Mouse (Mus musculus) splenic B cell, adult 2 months (primary cell): ENCODE measurements around the gene Ptpn3.

ENCODE experiments used
- DNase-seq: peaks from one replicate; pipeline ENCODE4 v3.0.0-alpha.2; 2011; ENCODE audit warnings: low read depth, low spot score
- H3K27me3 ChIP-seq: 2 replicates; pipeline ENCODE4 v1.6.1; 2012; ENCODE audit warnings: mild to moderate bottlenecking, low read length, moderate library complexity, mixed read lengths; ENCODE audit not compliant: control insufficient read depth, poor library complexity, insufficient read depth, severe bottlenecking
- H3K36me3 ChIP-seq: 2 replicates; pipeline ENCODE4 v1.6.1; 2012; ENCODE audit warnings: mild to moderate bottlenecking, low read length, moderate library complexity, mixed read lengths; ENCODE audit not compliant: control insufficient read depth, poor library complexity, insufficient read depth, severe bottlenecking

Gene Ptpn3

GRCm38 (mm10) chr4:57262451-57262850 is 39.2 kb downstream of the Ptpn3 start:
- DNase-seq: no peak
- no peaks in the 10 kb centered on the region for H3K27me3 ChIP-seq

GRCm38 (mm10) chr4:57261813-57262212 is 39.8 kb downstream of the Ptpn3 start:
- Histone ChIP-seq H3K27me3 (no peaks in the 10 kb centered on the region), H3K36me3 (no peaks in the 10 kb centered on the region)
- DNase-seq: no peak

More at GRCm38 (mm10) chr4:57262451-57262850, 39.2 kb downstream of the Ptpn3 start:
- no peaks in the 10 kb centered on the region for H3K36me3 ChIP-seq

GRCm38 (mm10) chr4:57258159-57259035 is 43.2 kb downstream of the Ptpn3 start:
- Histone ChIP-seq H3K27me3 (no peaks in the 10 kb centered on the region), H3K36me3 (no peaks in the 10 kb centered on the region)
- DNase-seq: no peak

- no peak for DNase-seq
- no peaks in the 10 kb centered on the region for H3K36me3 ChIP-seq
Observed at GRCm38 (mm10) chr4:57257409-57257808, 44.2 kb downstream of the Ptpn3 start.

GRCm38 (mm10) chr4:57256761-57257160 is 44.9 kb downstream of the Ptpn3 start:
- H3K36me3 ChIP-seq: no peaks in the 10 kb centered on the region

More at GRCm38 (mm10) chr4:57257409-57257808, 44.2 kb downstream of the Ptpn3 start:
- H3K27me3 ChIP-seq: no peaks in the 10 kb centered on the region

GRCm38 (mm10) chr4:57254412-57254811 is 47.2 kb downstream of the Ptpn3 start:
- no peaks in the 10 kb centered on the region for H3K36me3 ChIP-seq
- DNase-seq: no peak
- no peaks in the 10 kb centered on the region for H3K27me3 ChIP-seq

More at GRCm38 (mm10) chr4:57256761-57257160, 44.9 kb downstream of the Ptpn3 start:
- DNase-seq: no peak
- no peaks in the 10 kb centered on the region for H3K27me3 ChIP-seq

GRCm38 (mm10) chr4:57250636-57251035 is 51.0 kb downstream of the Ptpn3 start:
- DNase-seq: no peak
- Histone ChIP-seq H3K27me3 (no peaks in the 10 kb centered on the region), H3K36me3 (no peaks in the 10 kb centered on the region)

- no peaks in the 10 kb centered on the region for H3K27me3 ChIP-seq
- DNase-seq: no peak
- no peaks in the 10 kb centered on the region for H3K36me3 ChIP-seq
Observed at GRCm38 (mm10) chr4:57249108-57249507, 52.5 kb downstream of the Ptpn3 start.

GRCm38 (mm10) chr4:57244874-57245273 is 56.8 kb downstream of the Ptpn3 start:
- no peak for DNase-seq
- H3K27me3 ChIP-seq: no peaks in the 10 kb centered on the region
- H3K36me3 ChIP-seq: no peaks in the 10 kb centered on the region

GRCm38 (mm10) chr4:57243312-57243711 is 58.3 kb downstream of the Ptpn3 start:
- Histone ChIP-seq H3K27me3 (no peaks in the 10 kb centered on the region), H3K36me3 (no peaks in the 10 kb centered on the region)
- DNase-seq: no peak

- DNase-seq: no peak
- H3K27me3 ChIP-seq: no peaks in the 10 kb centered on the region
- H3K36me3 ChIP-seq: no peaks in the 10 kb centered on the region
Observed at GRCm38 (mm10) chr4:57240934-57241333, 60.7 kb downstream of the Ptpn3 start.

GRCm38 (mm10) chr4:57240100-57240499 is 61.5 kb downstream of the Ptpn3 start:
- Histone ChIP-seq H3K27me3 (no peaks in the 10 kb centered on the region), H3K36me3 (no peaks in the 10 kb centered on the region)
- no peak for DNase-seq

GRCm38 (mm10) chr4:57239112-57239511 is 62.5 kb downstream of the Ptpn3 start:
- Histone ChIP-seq H3K27me3 (no peaks in the 10 kb centered on the region), H3K36me3 (no peaks in the 10 kb centered on the region)
- no peak for DNase-seq

- no peaks in the 10 kb centered on the region for H3K27me3 ChIP-seq
- DNase-seq: no peak
- H3K36me3 ChIP-seq: no peaks in the 10 kb centered on the region
Observed at GRCm38 (mm10) chr4:57238118-57238517, 63.5 kb downstream of the Ptpn3 start.

GRCm38 (mm10) chr4:57236513-57236912 is 65.1 kb downstream of the Ptpn3 start:
- no peak for DNase-seq
- Histone ChIP-seq H3K36me3 (no peaks in the 10 kb centered on the region), H3K27me3 (no peaks in the 10 kb centered on the region)
